Comparison of ENCODE assay signal across 9 mouse cellular contexts in the genomic region with DNA sequence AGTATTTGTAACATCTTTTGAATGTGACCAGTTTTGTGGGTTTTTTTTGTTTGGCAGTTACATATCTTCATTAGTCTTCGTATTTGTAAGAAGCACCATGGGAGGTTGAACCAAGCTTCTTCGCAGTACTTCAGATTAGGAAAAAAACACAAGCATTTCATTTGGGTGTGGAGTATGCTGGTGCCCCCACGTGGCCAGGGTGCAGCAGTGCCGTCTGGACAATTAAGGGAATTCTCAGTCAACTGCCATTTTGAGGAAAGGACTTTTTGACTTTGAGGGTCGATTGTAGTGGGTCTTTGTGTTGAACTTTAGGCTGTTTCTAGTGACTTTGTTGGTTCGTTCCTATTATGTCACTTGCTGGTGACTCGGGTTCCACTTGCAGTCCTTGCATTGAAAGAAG. TPM values are rescaled to one million over a fixed set of nuclear protein-coding genes. Genes with fewer than 3 reads are reported as not detected.
DNase-seq lines count a peak whose midpoint lies in the region; ATAC-seq and TF ChIP-seq lines count a peak whose summit lies in the region.
"Had no signal": no experiment of that assay in that cellular context is flagged by ENCODE, and none has a peak within 500 bp of the region (broad histone marks: within the 10 kb centered on the region; RNA-seq: fewer than 3 reads in every experiment).

No protein-coding gene starts in this region.

- H3K4me1 ChIP-seq in midbrain, embryonic 10.5 days = no peaks in the 10 kb centered on the region
- no peaks in the 10 kb centered on the region for H3K4me1 ChIP-seq in midbrain, embryonic 15.5 days
- no peaks in the 10 kb centered on the region for H3K4me1 ChIP-seq in cerebellum, adult 2 months (ENCODE audit: control insufficient read depth, insufficient read depth, low read length)
- no peaks in the 10 kb centered on the region for H3K4me1 ChIP-seq in forebrain, postnatal 0 days (ENCODE audit: insufficient read depth)

- DNase-seq in midbrain, embryonic 10.5 days (ENCODE audit: low spot score) = peak; percentile 46
- DNase-seq in Muller cell, postnatal 12 days (ENCODE audit: inconsistent ontology term) = peak; percentile 49
- DNase-seq in cerebellum, adult 2 months = peak; percentile 60 to 65
- DNase-seq in forebrain, postnatal 0 days = peak; percentile 73
- peak; percentile 56 to 71 for DNase-seq in left cerebral cortex, postnatal 25 days (ENCODE audit: low spot score in 2 of 2)
- DNase-seq in naive thymus-derived CD4-positive, alpha-beta T cell, adult 2 months (ENCODE audit: low read depth) = peak; percentile 50
- peak; percentile 72 for DNase-seq in thymus, postnatal 4 days

- intact Hi-C loops in left cerebral cortex, postnatal 25 days (cut with DNase I) = loop anchor here (5.0 kb wide), 1 partner anchor 296 kb away; no protein-coding TSS in a partner anchor

- H3K9ac ChIP-seq in midbrain, embryonic 15.5 days = no peak overlapping the region
- no peak overlapping the region for H3K9ac ChIP-seq in forebrain, postnatal 0 days
- H3K9ac ChIP-seq: lung, embryonic 15.5 days had no signal

- no peaks in the 10 kb centered on the region for H3K9me3 ChIP-seq in midbrain, embryonic 10.5 days (replicated peaks)
- H3K9me3 ChIP-seq in midbrain, embryonic 15.5 days = no peaks in the 10 kb centered on the region
- no peaks in the 10 kb centered on the region for H3K9me3 ChIP-seq in forebrain, postnatal 0 days (ENCODE audit: low read length)
- H3K9me3 ChIP-seq: lung, embryonic 15.5 days had no signal

- WGBS in midbrain, embryonic 10.5 days = 27% methylated on average over 7 of the region's 7 CpGs
- 14% methylated on average over 7 of the region's 7 CpGs for WGBS in midbrain, embryonic 15.5 days
- 13% methylated on average over 7 of the region's 7 CpGs for WGBS in cerebellum, adult 2 months
- WGBS in forebrain, postnatal 0 days = 14% methylated on average over 7 of the region's 7 CpGs

- peak; percentile 90 for TF ChIP-seq CTCF in cerebellum, adult 2 months (IDR thresholded peaks at IDR 0.05; ENCODE audit: borderline replicate concordance, insufficient read depth, low read depth, low read length)
- TF ChIP-seq CTCF in forebrain, postnatal 0 days (IDR thresholded peaks at IDR 0.05; ENCODE audit: low read depth) = peak; percentile 84

- no peak overlapping the region for H3K4me2 ChIP-seq in midbrain, embryonic 15.5 days
- H3K4me2 ChIP-seq in forebrain, postnatal 0 days (ENCODE audit: low read depth) = no peak overlapping the region
- H3K4me2 ChIP-seq: lung, embryonic 15.5 days had no signal

- H3K36me3 ChIP-seq in midbrain, embryonic 10.5 days = no peaks in the 10 kb centered on the region
- H3K36me3 ChIP-seq in midbrain, embryonic 15.5 days (replicated peaks) = no peaks in the 10 kb centered on the region
- H3K36me3 ChIP-seq in forebrain, postnatal 0 days (ENCODE audit: insufficient read depth) = no peaks in the 10 kb centered on the region
- H3K36me3 ChIP-seq: lung, embryonic 15.5 days had no signal

- TF ChIP-seq POLR2A in cerebellum, adult 2 months (IDR thresholded peaks at IDR 0.05; ENCODE audit: borderline replicate concordance, insufficient read depth, low read length) = no peak

- no peak overlapping the region for H3K4me3 ChIP-seq in midbrain, embryonic 10.5 days
- no peak overlapping the region for H3K4me3 ChIP-seq in midbrain, embryonic 15.5 days
- H3K4me3 ChIP-seq in cerebellum, adult 2 months (replicated peaks; ENCODE audit: insufficient read depth, low read depth, low read length) = no peak overlapping the region
- no peak overlapping the region for H3K4me3 ChIP-seq in forebrain, postnatal 0 days (ENCODE audit: low read depth, low read length)
- H3K4me3 ChIP-seq: lung, embryonic 15.5 days had no signal

- no peak overlapping the region for H3K27ac ChIP-seq in midbrain, embryonic 10.5 days (replicated peaks)
- no peak overlapping the region for H3K27ac ChIP-seq in midbrain, embryonic 15.5 days
- no peak overlapping the region for H3K27ac ChIP-seq in cerebellum, adult 2 months (ENCODE audit: insufficient read depth, low read length)
- H3K27ac ChIP-seq in forebrain, postnatal 0 days (ENCODE audit: low read depth, low read length) = peak overlapping the region; percentile 54
- H3K27ac ChIP-seq: lung, embryonic 15.5 days had no signal

- no peak; the same call in 1 of the 2 replicates for ATAC-seq in midbrain, embryonic 15.5 days (replicated peaks)
- peak; percentile 57; the same call in 1 of the 2 replicates for ATAC-seq in forebrain, postnatal 0 days

- peaks cover 4% of the 10 kb centered on the region; the same call in 1 of the 2 replicates for H3K27me3 ChIP-seq in midbrain, embryonic 10.5 days (ENCODE audit: low read depth, poor library complexity, severe bottlenecking)
- H3K27me3 ChIP-seq in midbrain, embryonic 15.5 days (replicated peaks) = no peaks in the 10 kb centered on the region
- H3K27me3 ChIP-seq in cerebellum, adult 2 months (ENCODE audit: control insufficient read depth, insufficient read depth, low read length) = no peaks in the 10 kb centered on the region
- no peaks in the 10 kb centered on the region for H3K27me3 ChIP-seq in forebrain, postnatal 0 days (ENCODE audit: insufficient read depth, low read length)
- H3K27me3 ChIP-seq: lung, embryonic 15.5 days had no signal

RNA-seq across cellular contexts. Expression of gene Tbrg1, which starts 20.8 kb away (rescaled TPM):
- polyA plus RNA-seq in midbrain, embryonic 10.5 days (2016; fragmentation: Nextera tagmentation; extraction: Ambion mirVana) = 133 and 142 TPM in 2 replicates
- 83.6 and 92.9 TPM in 2 replicates for polyA plus RNA-seq in midbrain, embryonic 15.5 days (2015; fragmentation: Nextera tagmentation; extraction: Ambion mirVana)
- polyA plus RNA-seq in cerebellum, adult 2 months (2012; rRNA removed) = 33.5 and 34.7 TPM in 2 replicates
- 63.5 and 72.6 TPM in 2 replicates for total RNA-seq in forebrain, postnatal 0 days (2014; rRNA removed)
- polyA plus RNA-seq in forebrain, postnatal 0 days (2015; fragmentation: Nextera tagmentation; extraction: Ambion mirVana) = 84.3 and 97.0 TPM in 2 replicates
- 10 to 100 TPM; 53.0 to 54.5 TPM for total RNA-seq in left cerebral cortex, postnatal 25 days (2021)

RNA-seq across cellular contexts. Expression of gene Spa17, which starts 22.8 kb away (rescaled TPM):
- polyA plus RNA-seq in midbrain, embryonic 10.5 days (2016; fragmentation: Nextera tagmentation; extraction: Ambion mirVana) = 13.5 and 13.9 TPM in 2 replicates
- polyA plus RNA-seq in midbrain, embryonic 15.5 days (2015; fragmentation: Nextera tagmentation; extraction: Ambion mirVana) = 8.5 and 8.6 TPM in 2 replicates
- polyA plus RNA-seq in cerebellum, adult 2 months (2012; rRNA removed) = 4.8 and 6.6 TPM in 2 replicates
- 2.4 and 5.3 TPM in 2 replicates for total RNA-seq in forebrain, postnatal 0 days (2014; rRNA removed)
- 10.2 and 10.8 TPM in 2 replicates for polyA plus RNA-seq in forebrain, postnatal 0 days (2015; fragmentation: Nextera tagmentation; extraction: Ambion mirVana)
- total RNA-seq in left cerebral cortex, postnatal 25 days (2021) = 1 to 10 TPM; 1.1 to 1.7 TPM

RNA-seq across cellular contexts. Expression of gene Panx3, which starts 32.7 kb away (rescaled TPM):
- polyA plus RNA-seq in midbrain, embryonic 10.5 days (2016; fragmentation: Nextera tagmentation; extraction: Ambion mirVana) = 0.17 and 0.22 TPM in 2 replicates
- polyA plus RNA-seq in midbrain, embryonic 15.5 days (2015; fragmentation: Nextera tagmentation; extraction: Ambion mirVana) = not detected in 2 replicates
- polyA plus RNA-seq in cerebellum, adult 2 months (2012; rRNA removed) = not detected in 2 replicates
- total RNA-seq in forebrain, postnatal 0 days (2014; rRNA removed) = 0.08 and 1.8 TPM in 2 replicates
- not detected in 2 replicates for polyA plus RNA-seq in forebrain, postnatal 0 days (2015; fragmentation: Nextera tagmentation; extraction: Ambion mirVana)
- not detected for total RNA-seq in left cerebral cortex, postnatal 25 days (2021)
